Mouse (Mus musculus): Measurements from ENCODE around the gene Tecpr2. TPM values are rescaled to one million over a fixed set of nuclear protein-coding genes. Genes with fewer than 3 reads are reported as not detected.

Gene Tecpr2
- 1 to 10 TPM; 2.4 to 3.4 TPM for polyA plus RNA-seq (2017; shearing (Covaris generic))

DNA sequence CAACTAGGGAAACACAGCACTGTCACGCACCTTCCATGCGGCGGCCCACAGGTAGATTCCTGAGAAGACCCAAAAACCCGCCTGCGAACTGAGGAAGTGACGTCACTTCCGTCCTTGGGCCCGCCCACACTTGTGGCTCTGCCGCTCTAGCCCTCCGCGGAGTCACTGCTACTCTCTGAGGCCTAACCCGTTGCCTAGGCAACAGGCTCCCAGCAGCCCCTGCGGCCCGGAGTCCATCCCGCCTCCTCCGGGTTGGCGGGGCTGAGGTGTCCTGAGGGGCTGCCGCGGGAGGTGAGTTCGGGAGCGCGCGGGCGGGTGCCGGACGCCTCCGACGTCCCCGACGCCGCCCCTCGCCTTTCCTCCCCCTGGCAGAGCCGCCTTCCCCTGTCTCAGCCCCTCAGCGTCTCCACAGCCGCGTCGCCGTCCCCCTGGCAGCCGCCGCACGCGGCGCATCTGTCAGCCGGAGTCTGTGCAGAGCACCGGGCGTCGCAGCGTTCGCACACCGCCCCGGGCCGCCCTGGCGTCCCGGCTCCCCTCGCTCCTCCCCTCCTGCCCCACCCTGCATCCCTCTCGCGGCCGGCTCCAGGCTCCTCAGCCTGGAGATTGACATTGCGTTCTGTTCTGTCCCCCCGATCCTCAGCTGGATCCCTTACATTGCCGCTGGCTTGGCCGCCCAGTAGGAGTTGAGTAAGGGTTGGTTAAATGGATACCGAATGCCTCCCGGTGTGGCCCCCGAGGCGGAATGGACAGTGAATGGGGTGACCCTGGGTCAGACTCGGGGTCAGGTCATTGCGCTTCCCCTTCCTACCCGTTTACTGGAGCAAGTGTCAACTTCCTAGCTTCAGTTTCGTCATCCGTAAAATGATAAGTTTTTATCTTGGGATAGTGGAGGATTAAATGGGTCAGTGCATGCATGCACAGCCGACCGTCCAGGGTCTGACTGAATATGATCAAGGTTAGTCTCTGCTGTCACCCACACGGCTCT is at the start of gene Tecpr2, which contains the start of gene Cinp:
TSS of gene Tecpr2 (plus strand) at position 229 of the 985 bp plus-strand sequence.
TSS of gene Cinp (minus strand) at position 110 of the 985 bp plus-strand sequence.

GRCm38 (mm10) chr12:110840348-110841198 is 48.5 kb upstream of the Tecpr2 start, which contains the start of gene Mok:
Mok (minus strand) TSS chr12:110840939.

DNA sequence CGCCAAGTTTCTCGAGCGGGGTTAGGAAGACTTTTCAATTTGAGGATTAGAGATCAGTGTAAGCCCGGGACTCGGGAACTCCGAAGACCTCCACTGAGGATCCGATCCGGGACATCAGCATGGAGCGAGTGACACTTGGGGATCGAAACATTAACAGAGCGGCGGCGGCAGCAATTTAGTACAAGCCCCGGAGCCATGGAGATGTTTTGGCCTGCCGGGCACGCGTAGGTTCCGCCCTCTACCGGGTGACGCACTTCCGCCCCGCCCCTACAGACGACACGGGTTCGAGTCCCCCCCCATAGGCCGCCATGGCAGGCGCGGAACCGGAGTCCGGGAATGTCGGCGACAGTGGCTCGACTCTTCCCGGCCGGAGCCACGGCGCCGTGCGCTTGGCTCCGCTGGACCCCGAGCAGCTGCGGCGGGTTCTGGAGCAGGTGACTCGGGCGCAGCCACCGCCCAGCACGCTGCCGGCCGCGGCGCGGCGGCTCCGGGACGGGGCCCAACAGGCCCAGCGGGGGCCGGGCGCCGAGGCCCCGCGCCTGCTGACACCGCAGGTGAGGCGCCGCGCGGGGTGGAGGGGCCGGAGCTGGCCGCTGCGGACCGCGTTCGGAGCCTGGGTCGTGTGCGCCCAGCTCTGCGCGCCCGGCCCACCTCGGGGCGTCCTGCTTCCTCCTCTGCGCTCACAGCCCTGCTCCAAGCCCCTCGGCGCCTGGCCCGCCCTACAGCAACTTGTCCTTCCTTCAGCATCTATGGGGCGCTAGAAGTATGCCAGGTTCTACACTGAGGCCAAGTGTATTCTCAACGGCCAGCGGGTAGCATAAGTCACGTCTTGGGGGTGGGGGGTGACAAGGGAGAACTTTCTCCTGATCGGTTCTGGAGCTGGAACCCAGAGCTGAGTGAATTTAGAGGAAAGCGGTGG is 38.8 kb upstream of the Tecpr2 start, which contains the start of gene Zfp839:
TSS of gene Zfp839 (plus strand) at position 244 of the 919 bp plus-strand sequence.

DNA sequence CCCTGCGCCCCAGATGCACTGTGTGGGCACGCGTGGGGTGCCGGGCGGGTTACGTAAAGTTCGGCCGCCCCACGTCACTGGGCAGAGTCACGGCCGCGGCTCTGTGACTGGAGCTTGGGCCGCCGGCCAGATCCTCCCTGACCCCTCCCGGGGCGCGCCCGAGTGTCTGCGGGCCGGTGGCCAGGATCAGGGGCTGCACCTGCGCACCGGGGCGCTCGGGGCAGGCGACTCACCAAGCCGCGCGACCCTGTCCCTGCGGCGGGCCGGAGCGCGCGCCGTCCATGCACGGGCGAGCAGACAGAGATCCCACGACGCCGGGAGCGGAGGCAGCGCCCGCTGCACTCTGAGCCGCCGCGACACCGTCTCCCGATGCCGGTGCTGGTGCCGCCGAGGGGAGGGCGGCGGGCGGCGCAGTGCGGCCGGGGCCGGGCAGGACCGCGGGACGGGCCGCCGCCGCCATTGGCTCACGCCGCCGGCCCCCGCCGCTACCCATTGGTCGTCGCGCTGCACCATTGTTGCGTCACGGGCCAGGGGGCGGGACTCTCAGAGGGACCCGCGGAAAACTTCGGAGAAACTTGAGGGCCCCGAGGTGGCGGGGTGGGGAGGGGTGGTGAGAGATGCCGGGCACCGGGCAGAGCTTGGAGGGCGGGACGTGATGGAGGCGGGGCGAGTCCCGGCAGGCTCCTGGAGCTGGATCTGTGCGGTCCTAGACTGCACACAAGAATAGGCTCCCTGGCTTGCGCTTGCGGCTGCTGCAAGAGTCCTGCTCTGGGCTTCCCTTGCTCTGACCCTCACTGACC is 89.7 kb downstream of the Tecpr2 start, which contains the start of gene Ankrd9:
TSS of gene Ankrd9 (minus strand) at position 434 of the 800 bp plus-strand sequence.

Other genes starting within 250 kb of the Tecpr2 start
- gene 1700001K19Rik, start 206.6 kb upstream of the Tecpr2 start, polyA plus RNA-seq (2017; shearing (Covaris generic)): under 1 TPM; 0.17 to 0.50 TPM
- 100 to 1,000 TPM; 441 to 452 TPM for gene Hsp90aa1, start 186.5 kb upstream of the Tecpr2 start, polyA plus RNA-seq (2017; shearing (Covaris generic))
- gene Wdr20, start 151.3 kb upstream of the Tecpr2 start, polyA plus RNA-seq (2017; shearing (Covaris generic)): 10 to 100 TPM; 71.5 to 83.1 TPM
- 1 to 10 TPM in 1 of 2 experiments, not detected in 1; 1.7 TPM for gene Mok, start 48.3 kb upstream of the Tecpr2 start, polyA plus RNA-seq (2017; shearing (Covaris generic))
- 1 to 10 TPM; 1.3 to 6.3 TPM for gene Zfp839, start 39.0 kb upstream of the Tecpr2 start, polyA plus RNA-seq (2017; shearing (Covaris generic))
- 10 to 100 TPM; 31.9 to 38.5 TPM for gene Cinp, start 119 bp upstream of the Tecpr2 start, polyA plus RNA-seq (2017; shearing (Covaris generic))
- gene Ankrd9, start 89.8 kb downstream of the Tecpr2 start, polyA plus RNA-seq (2017; shearing (Covaris generic)): 1 to 10 TPM; 5.3 to 6.9 TPM
- 10 to 100 TPM; 40.0 to 56.7 TPM for gene Rcor1, start 150.1 kb downstream of the Tecpr2 start, polyA plus RNA-seq (2017; shearing (Covaris generic))

Measured in inflammation-experienced regulatory T-cells (primary cell).